Mouse (Mus musculus): ENCODE results near the gene Irx3. TPM values are rescaled to one million over a fixed set of nuclear protein-coding genes. Genes with fewer than 3 reads are reported as not detected.

Gene Irx3
- total and polyA plus RNA-seq, 2 experiments from 2014 or later: 10.6 to 27.2 TPM

- 88% methylated on average over 4 of the region's 4 CpGs for WGBS
Observed at GRCm38 (mm10) chr8:91819778-91820177, 17.9 kb upstream of the Irx3 start.

GRCm38 (mm10) chr8:91818784-91819183 is 16.9 kb upstream of the Irx3 start:
- Histone ChIP-seq H3K4me2 (ENCODE audit: low read depth, low read length, poor library complexity, severe bottlenecking) (no peak overlapping the region), H3K27me3 (ENCODE audit: insufficient read depth, low read length) (peaks cover 7% of the 10 kb centered on the region; the same call in 1 of the 2 replicates), H3K4me3 (ENCODE audit: low read depth, low read length) (no peak overlapping the region), H3K9ac (replicated peaks; ENCODE audit: low read length, poor library complexity, severe bottlenecking) (no peak overlapping the region), H3K9me3 (ENCODE audit: low read length) (no peaks in the 10 kb centered on the region), H3K4me1 (ENCODE audit: insufficient read depth, low read length) (no peaks in the 10 kb centered on the region), H3K27ac (ENCODE audit: low read depth, low read length) (no peak overlapping the region), H3K36me3 (ENCODE audit: insufficient read depth, low read length) (no peaks in the 10 kb centered on the region)
- ATAC-seq (ENCODE audit: low FRiP score) (no peak), DNase-seq (ENCODE audit: low spot score) (no peak)
- no peak for TF ChIP-seq CTCF (IDR thresholded peaks at IDR 0.05)
- whole genome bisulfite sequencing: 27% methylated on average over 3 of the region's 3 CpGs

More at GRCm38 (mm10) chr8:91819778-91820177, 17.9 kb upstream of the Irx3 start:
- Histone ChIP-seq H3K4me2 (ENCODE audit: low read depth, low read length, poor library complexity, severe bottlenecking) (no peak overlapping the region), H3K27ac (ENCODE audit: low read depth, low read length) (no peak overlapping the region), H3K36me3 (ENCODE audit: insufficient read depth, low read length) (no peaks in the 10 kb centered on the region), H3K9ac (replicated peaks; ENCODE audit: low read length, poor library complexity, severe bottlenecking) (no peak overlapping the region), H3K9me3 (ENCODE audit: low read length) (no peaks in the 10 kb centered on the region), H3K27me3 (ENCODE audit: insufficient read depth, low read length) (peaks cover 7% of the 10 kb centered on the region; the same call in 1 of the 2 replicates), H3K4me1 (ENCODE audit: insufficient read depth, low read length) (no peaks in the 10 kb centered on the region), H3K4me3 (ENCODE audit: low read depth, low read length) (no peak overlapping the region)
- no peak for TF ChIP-seq CTCF (IDR thresholded peaks at IDR 0.05)
- no peak for DNase-seq (ENCODE audit: low spot score)
- no peak for ATAC-seq (ENCODE audit: low FRiP score)

- Histone ChIP-seq H3K9me3 (ENCODE audit: low read length) (no peaks in the 10 kb centered on the region), H3K4me2 (ENCODE audit: low read depth, low read length, poor library complexity, severe bottlenecking) (no peak overlapping the region), H3K4me3 (ENCODE audit: low read depth, low read length) (no peak overlapping the region), H3K36me3 (ENCODE audit: insufficient read depth, low read length) (no peaks in the 10 kb centered on the region), H3K27me3 (ENCODE audit: insufficient read depth, low read length) (no peaks in the 10 kb centered on the region), H3K4me1 (ENCODE audit: insufficient read depth, low read length) (no peaks in the 10 kb centered on the region), H3K9ac (replicated peaks; ENCODE audit: low read length, poor library complexity, severe bottlenecking) (no peak overlapping the region), H3K27ac (ENCODE audit: low read depth, low read length) (no peak overlapping the region)
- DNase-seq (ENCODE audit: low spot score) (no peak), ATAC-seq (ENCODE audit: low FRiP score) (no peak)
- 94% methylated on average over 4 of the region's 4 CpGs for WGBS
- no peak for TF ChIP-seq CTCF (IDR thresholded peaks at IDR 0.05)
Observed at GRCm38 (mm10) chr8:91814106-91814505, 12.2 kb upstream of the Irx3 start.

- TF ChIP-seq CTCF (IDR thresholded peaks at IDR 0.05): no peak
- Histone ChIP-seq H3K9me3 (ENCODE audit: low read length) (no peaks in the 10 kb centered on the region), H3K36me3 (ENCODE audit: insufficient read depth, low read length) (no peaks in the 10 kb centered on the region), H3K4me3 (ENCODE audit: low read depth, low read length) (peak overlapping the region; percentile 22; the same call in 1 of the 2 replicates), H3K27me3 (ENCODE audit: insufficient read depth, low read length) (peaks cover 18% of the 10 kb centered on the region; the same call in 1 of the 2 replicates), H3K9ac (replicated peaks; ENCODE audit: low read length, poor library complexity, severe bottlenecking) (no peak overlapping the region), H3K4me2 (ENCODE audit: low read depth, low read length, poor library complexity, severe bottlenecking) (peak overlapping the region; percentile 42), H3K4me1 (ENCODE audit: insufficient read depth, low read length) (0 out of 2 replicates have a peak, but pooled peaks cover 6% of the 10 kb centered on the region), H3K27ac (ENCODE audit: low read depth, low read length) (0 out of 2 replicates have a peak overlapping the region, but pooled peaks have one; percentile 51)
- no peak for DNase-seq (ENCODE audit: low spot score)
- no peak for ATAC-seq (ENCODE audit: low FRiP score)
- 28% methylated on average over 12 of the region's 12 CpGs for WGBS
Observed at GRCm38 (mm10) chr8:91806720-91807241, 4.9 kb upstream of the Irx3 start.

- 5% methylated on average over 33 of the region's 33 CpGs for WGBS
- Histone ChIP-seq H3K4me2 (ENCODE audit: low read depth, low read length, poor library complexity, severe bottlenecking) (peak overlapping the region; percentile 42), H3K27me3 (ENCODE audit: insufficient read depth, low read length) (peaks cover 18% of the 10 kb centered on the region; the same call in 1 of the 2 replicates)
Observed at GRCm38 (mm10) chr8:91806084-91806719, 4.3 kb upstream of the Irx3 start.

GRCm38 (mm10) chr8:91805254-91805671 is 3.4 kb upstream of the Irx3 start:
- Histone ChIP-seq H3K36me3 (ENCODE audit: insufficient read depth, low read length) (no peaks in the 10 kb centered on the region), H3K4me2 (ENCODE audit: low read depth, low read length, poor library complexity, severe bottlenecking) (peak overlapping the region; percentile 46), H3K27ac (ENCODE audit: low read depth, low read length) (peak overlapping the region; percentile 43; the same call in 1 of the 2 replicates), H3K27me3 (ENCODE audit: insufficient read depth, low read length) (peaks cover 18% of the 10 kb centered on the region; the same call in 1 of the 2 replicates), H3K4me1 (ENCODE audit: insufficient read depth, low read length) (0 out of 2 replicates have a peak, but pooled peaks cover 6% of the 10 kb centered on the region), H3K4me3 (ENCODE audit: low read depth, low read length) (peak overlapping the region; percentile 26), H3K9me3 (ENCODE audit: low read length) (no peaks in the 10 kb centered on the region), H3K9ac (replicated peaks; ENCODE audit: low read length, poor library complexity, severe bottlenecking) (peak overlapping the region; percentile 36; the same call in 1 of the 2 replicates)
- ATAC-seq (ENCODE audit: low FRiP score) (no peak), DNase-seq (ENCODE audit: low spot score) (no peak)
- 5% methylated on average over 31 of the region's 32 CpGs for WGBS
- no peak for TF ChIP-seq CTCF (IDR thresholded peaks at IDR 0.05)

More at GRCm38 (mm10) chr8:91806084-91806719, 4.3 kb upstream of the Irx3 start:
- H3K4me1 ChIP-seq (ENCODE audit: insufficient read depth, low read length): 0 out of 2 replicates have a peak, but pooled peaks cover 6% of the 10 kb centered on the region
- ATAC-seq (ENCODE audit: low FRiP score): no peak
- no peak for TF ChIP-seq CTCF (IDR thresholded peaks at IDR 0.05)
- H3K9me3 ChIP-seq (ENCODE audit: low read length): no peaks in the 10 kb centered on the region
- H3K4me3 ChIP-seq (ENCODE audit: low read depth, low read length): peak overlapping the region; percentile 22; the same call in 1 of the 2 replicates
- DNase-seq (ENCODE audit: low spot score): no peak
- peak overlapping the region; percentile 51 for H3K27ac ChIP-seq (ENCODE audit: low read depth, low read length)
- no peaks in the 10 kb centered on the region for H3K36me3 ChIP-seq (ENCODE audit: insufficient read depth, low read length)
- 0 out of 2 replicates have a peak overlapping the region, but pooled peaks have one; percentile 29 for H3K9ac ChIP-seq (replicated peaks; ENCODE audit: low read length, poor library complexity, severe bottlenecking)
